Mouse (Mus musculus) testis, adult 2 months (tissue): Measurements from ENCODE around the gene Zfp263. TPM values are rescaled to one million over a fixed set of nuclear protein-coding genes. Genes with fewer than 3 reads are reported as not detected.

ENCODE experiments used
- H3K27ac ChIP-seq: fragments of 200-500 bp; 2 replicates; pipeline ENCODE4 v1.5.1; 2012; ENCODE audit warnings: low read depth, low read length; ENCODE audit not compliant: control insufficient read depth, insufficient read depth
- H3K27me3 ChIP-seq: fragments of 200-500 bp; 2 replicates; pipeline ENCODE4 v1.6.1; 2012; ENCODE audit warnings: mild to moderate bottlenecking, low read length, moderate library complexity; ENCODE audit not compliant: control insufficient read depth, insufficient read depth
- H3K36me3 ChIP-seq: fragments of 200-500 bp; 2 replicates; pipeline ENCODE4 v1.6.1; 2012; ENCODE audit warnings: mild to moderate bottlenecking, low read length; ENCODE audit not compliant: control insufficient read depth, insufficient read depth
- H3K4me1 ChIP-seq: fragments of 200-500 bp; 2 replicates; pipeline ENCODE4 v1.6.1; 2012; ENCODE audit warnings: low read length; ENCODE audit not compliant: control insufficient read depth, insufficient read depth
- H3K4me3 ChIP-seq: fragments of 200-500 bp; 2 replicates; pipeline ENCODE4 v1.5.1; 2012; ENCODE audit warnings: low read depth, mild to moderate bottlenecking, low read length, moderate library complexity, mixed read lengths; ENCODE audit not compliant: control insufficient read depth
- CTCF ChIP-seq: fragments of 200-500 bp; IDR thresholded peaks from 2 replicates; pipeline ENCODE4 v1.5.1; 2012; ENCODE audit warnings: low read depth, mild to moderate bottlenecking, inconsistent platforms, low read length, moderate library complexity; ENCODE audit not compliant: control insufficient read depth, insufficient read depth, insufficient replicate concordance
- POLR2A ChIP-seq: fragments of 200-500 bp; IDR thresholded peaks from 2 replicates; pipeline ENCODE4 v1.6.1; 2012; ENCODE audit warnings: low read depth, mild to moderate bottlenecking, inconsistent platforms, low read length, moderate library complexity; ENCODE audit not compliant: control insufficient read depth
- polyA plus RNA-seq: library from polyadenylated mRNA; depleted of rRNA; stranded (reverse); fragments of >200 nt; gene quantifications from 2 replicates; pipeline ENCODE4 v1.2.3, GENCODE M21; 2012

The Zfp263 gene
- polyA plus RNA-seq, 1 experiment: 11.7 TPM

DNA sequence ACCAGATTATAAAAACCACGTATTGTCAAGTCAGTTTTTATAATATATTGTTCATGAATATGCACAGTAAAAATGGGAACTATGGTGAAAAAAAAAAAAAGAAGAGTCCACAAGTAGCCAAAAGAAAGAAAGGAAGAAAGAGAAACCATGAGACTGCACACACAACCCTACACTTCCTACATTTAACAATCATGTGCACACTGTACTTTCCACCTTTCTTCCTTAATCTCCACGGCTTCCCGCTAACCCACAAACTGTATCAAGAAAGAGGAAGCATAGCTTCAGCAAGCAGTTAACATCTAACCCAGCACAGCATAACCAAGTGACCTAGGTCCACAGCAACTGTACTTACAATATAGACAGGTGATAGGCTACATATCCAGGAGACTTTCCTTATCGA lies 11.3 kb upstream of the Zfp263 start:
- Histone ChIP-seq H3K27ac (no peak overlapping the region), H3K4me1 (no peaks in the 10 kb centered on the region), H3K27me3 (no peaks in the 10 kb centered on the region), H3K36me3 (no peaks in the 10 kb centered on the region), H3K4me3 (no peak overlapping the region)
- TF ChIP-seq POLR2A (no peak), CTCF (no peak)

- no peak for TF ChIP-seq POLR2A
- Histone ChIP-seq H3K27me3 (no peaks in the 10 kb centered on the region), H3K36me3 (no peaks in the 10 kb centered on the region), H3K4me3 (no peak overlapping the region), H3K27ac (no peak overlapping the region), H3K4me1 (no peaks in the 10 kb centered on the region)
Measured at GRCm38 (mm10) chr16:3733198-3733732, 10.6 kb upstream of the Zfp263 start.

GRCm38 (mm10) chr16:3742466-3742865 lies 1.4 kb upstream of the Zfp263 start:
- no peaks in the 10 kb centered on the region for H3K27me3 ChIP-seq
- TF ChIP-seq POLR2A (no peak), CTCF (no peak)
- peak overlapping the region; percentile 93 for H3K4me3 ChIP-seq
- peaks cover 2% of the 10 kb centered on the region for H3K36me3 ChIP-seq
- peaks cover 6% of the 10 kb centered on the region for H3K4me1 ChIP-seq
- no peak overlapping the region for H3K27ac ChIP-seq

GRCm38 (mm10) chr16:3744186-3744700 lies 350 bp downstream of the Zfp263 start:
- Histone ChIP-seq H3K27me3 (no peaks in the 10 kb centered on the region), H3K4me3 (peak overlapping the region; percentile 93), H3K27ac (peak overlapping the region; percentile 98), H3K4me1 (peaks cover 6% of the 10 kb centered on the region), H3K36me3 (peaks cover 7% of the 10 kb centered on the region)
- TF ChIP-seq POLR2A: no peak
- TF ChIP-seq CTCF: no peak

- no peak for TF ChIP-seq POLR2A
- no peak for TF ChIP-seq CTCF
- peaks cover 7% of the 10 kb centered on the region for H3K36me3 ChIP-seq
- H3K27ac ChIP-seq: peak overlapping the region; percentile 41; the same call in 1 of the 2 replicates
- H3K4me3 ChIP-seq: peak overlapping the region; percentile 93
- H3K27me3 ChIP-seq: no peaks in the 10 kb centered on the region
- H3K4me1 ChIP-seq: peaks cover 6% of the 10 kb centered on the region
Measured at GRCm38 (mm10) chr16:3745656-3746055, 1.8 kb downstream of the Zfp263 start.

GRCm38 (mm10) chr16:3748976-3749375 lies 5.1 kb downstream of the Zfp263 start:
- H3K36me3 ChIP-seq: peaks cover 7% of the 10 kb centered on the region
- peaks cover 3% of the 10 kb centered on the region for H3K4me1 ChIP-seq
- TF ChIP-seq POLR2A (no peak), CTCF (no peak)
- no peaks in the 10 kb centered on the region for H3K27me3 ChIP-seq
- no peak overlapping the region for H3K27ac ChIP-seq
- no peak overlapping the region for H3K4me3 ChIP-seq

DNA sequence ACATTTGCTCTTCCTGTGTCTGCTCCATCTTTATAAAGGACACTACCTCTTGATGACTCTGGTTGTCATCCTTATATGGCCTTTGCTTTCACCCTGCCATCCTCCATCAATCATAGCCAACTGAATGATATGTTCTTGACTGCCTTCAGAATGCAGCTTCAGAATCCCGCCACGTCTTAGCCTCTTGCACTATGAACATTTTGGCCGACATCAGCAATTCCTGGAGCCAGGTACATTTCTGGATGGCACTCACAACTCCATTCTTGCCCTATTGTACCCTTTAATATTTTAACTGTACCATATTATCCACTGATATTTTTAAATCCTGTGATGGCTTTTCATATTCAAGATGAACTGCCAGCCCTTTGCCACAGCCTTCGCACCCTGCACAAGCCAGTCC lies 27.7 kb downstream of the Zfp263 start:
- TF ChIP-seq CTCF (no peak), POLR2A (no peak)
- no peaks in the 10 kb centered on the region for H3K4me1 ChIP-seq
- no peaks in the 10 kb centered on the region for H3K27me3 ChIP-seq
- H3K27ac ChIP-seq: no peak overlapping the region
- no peak overlapping the region for H3K4me3 ChIP-seq
- H3K36me3 ChIP-seq: no peaks in the 10 kb centered on the region

- no peak overlapping the region for H3K4me3 ChIP-seq
- TF ChIP-seq CTCF (no peak), POLR2A (no peak)
- no peak overlapping the region for H3K27ac ChIP-seq
- H3K4me1 ChIP-seq: no peaks in the 10 kb centered on the region
- H3K27me3 ChIP-seq: no peaks in the 10 kb centered on the region
- no peaks in the 10 kb centered on the region for H3K36me3 ChIP-seq
Measured at GRCm38 (mm10) chr16:3776365-3776764, 32.5 kb downstream of the Zfp263 start.
